Mouse (Mus musculus): ENCODE data around the gene Tlx3. TPM values are rescaled to one million over a fixed set of nuclear protein-coding genes. Genes with fewer than 3 reads are reported as not detected.

The Tlx3 gene
- polyA plus RNA-seq (2014; fragmentation: Nextera tagmentation; extraction: Ambion mirVana) = not detected in 2 replicates

DNA sequence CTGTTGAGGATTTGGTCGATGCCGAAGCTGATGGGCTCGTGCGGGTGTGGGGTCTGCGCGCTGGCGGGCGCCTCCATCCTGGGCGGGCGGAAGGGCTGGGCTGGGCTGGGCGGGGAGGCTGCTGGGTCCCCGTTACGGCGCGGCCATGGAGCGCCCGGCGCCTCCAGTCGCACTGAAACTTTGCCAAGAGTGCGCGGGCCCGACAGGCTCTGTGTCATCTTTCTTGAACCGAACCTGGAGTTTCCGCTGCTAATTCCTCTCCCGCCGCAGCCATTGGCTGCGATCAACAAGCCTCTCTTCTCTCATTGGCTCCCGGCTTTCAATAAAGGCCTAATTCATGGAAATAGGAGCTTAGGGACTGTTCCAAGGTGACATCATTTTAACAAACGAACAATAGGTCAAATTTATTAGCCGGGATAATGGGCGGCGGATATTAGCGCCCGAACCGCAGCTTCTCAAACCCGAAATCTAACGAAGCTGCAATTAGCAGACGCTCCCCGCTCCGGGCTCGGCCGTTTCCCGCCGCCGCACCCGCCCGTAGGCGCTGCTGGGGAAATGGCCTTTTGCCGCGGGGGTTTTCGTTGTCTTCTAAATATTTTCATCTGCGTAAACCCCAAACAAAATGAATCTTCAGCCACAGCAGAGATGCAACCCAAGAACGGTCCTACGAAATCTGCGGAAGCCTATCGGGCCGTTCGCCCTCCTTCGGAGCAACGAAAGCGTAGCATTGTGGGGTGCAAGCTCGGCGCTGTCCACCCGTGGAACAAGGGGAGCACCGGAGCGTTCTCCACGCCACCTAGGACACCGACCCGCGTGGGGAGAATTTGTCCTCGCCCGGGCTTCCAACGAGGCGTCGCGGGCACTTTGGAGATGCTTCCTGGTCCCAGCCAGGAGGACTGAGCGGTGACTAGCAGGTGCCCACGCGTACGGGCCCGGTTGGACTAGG is at the start of gene Tlx3:
Gene Tlx3, minus strand, starts transcription at position 207 of the 946 bp plus-strand sequence.
- Histone ChIP-seq H3K4me3 (ENCODE audit: low read depth, low read length) (peak within 1 kb of the TSS; percentile 35), H3K4me2 (peak within 1 kb of the TSS; percentile 56), H3K27me3 (replicated peaks; ENCODE audit: control insufficient read depth, insufficient read depth, low read length) (peaks cover 94% of the 10 kb centered on the region), H3K9me3 (ENCODE audit: control insufficient read depth, low read length) (no peaks in the 10 kb centered on the region), H3K9ac (ENCODE audit: low read depth, low read length) (no peak within 1 kb of the TSS), H3K27ac (ENCODE audit: low read depth, low read length) (no peak within 1 kb of the TSS), H3K36me3 (ENCODE audit: control insufficient read depth, insufficient read depth, low read length) (no peaks in the 10 kb centered on the region), H3K4me1 (replicated peaks; ENCODE audit: control insufficient read depth, insufficient read depth, low read length) (peaks cover 16% of the 10 kb centered on the region; the same call in 1 of the 2 replicates)
- 0 out of 2 replicates have a peak, but pooled peaks have one; percentile 22 for ATAC-seq (replicated peaks; ENCODE audit: low FRiP score)
- under 1% methylated on average over 79 of the region's 81 CpGs for WGBS
- peak; percentile 52 for DNase-seq (ENCODE audit: low spot score)

DNA sequence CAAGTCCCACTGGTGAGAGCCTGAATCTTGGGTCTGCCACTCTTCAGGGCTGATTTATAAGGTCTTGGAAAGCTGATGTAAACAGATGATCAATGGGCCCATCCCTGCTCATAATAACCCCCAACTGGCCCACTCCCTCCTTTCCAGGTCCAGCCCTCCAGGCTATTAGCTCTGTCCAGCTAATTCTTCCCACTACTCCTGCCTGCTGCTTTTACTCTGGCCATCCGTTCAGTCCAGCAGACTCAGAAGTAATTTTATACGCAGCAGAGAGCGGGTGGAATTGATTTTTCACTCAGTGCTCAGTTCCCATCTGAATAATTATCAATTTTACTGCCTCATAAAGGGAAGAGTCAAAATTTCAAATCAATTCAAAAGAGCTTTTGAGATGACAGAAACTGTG is 36.9 kb upstream of the Tlx3 start:
- H3K27me3 ChIP-seq (replicated peaks; ENCODE audit: control insufficient read depth, insufficient read depth, low read length) = no peaks in the 10 kb centered on the region
- no peaks in the 10 kb centered on the region for H3K4me1 ChIP-seq (replicated peaks; ENCODE audit: control insufficient read depth, insufficient read depth, low read length)
- H3K9me3 ChIP-seq (ENCODE audit: control insufficient read depth, low read length) = no peaks in the 10 kb centered on the region
- no peak overlapping the region for H3K4me2 ChIP-seq
- H3K4me3 ChIP-seq (ENCODE audit: low read depth, low read length) = no peak overlapping the region
- no peaks in the 10 kb centered on the region for H3K36me3 ChIP-seq (ENCODE audit: control insufficient read depth, insufficient read depth, low read length)
- no peak overlapping the region for H3K27ac ChIP-seq (ENCODE audit: low read depth, low read length)
- 86% methylated on average over 3 of the region's 3 CpGs for WGBS
- DNase-seq (ENCODE audit: low spot score) (no peak), ATAC-seq (replicated peaks; ENCODE audit: low FRiP score) (no peak)
- no peak overlapping the region for H3K9ac ChIP-seq (ENCODE audit: low read depth, low read length)

- ATAC-seq (replicated peaks; ENCODE audit: low FRiP score) (no peak), DNase-seq (ENCODE audit: low spot score) (no peak)
- no peaks in the 10 kb centered on the region for H3K9me3 ChIP-seq (ENCODE audit: control insufficient read depth, low read length)
- H3K4me2 ChIP-seq = no peak overlapping the region
- 67% methylated on average over 3 of the region's 3 CpGs for WGBS
- no peak overlapping the region for H3K27ac ChIP-seq (ENCODE audit: low read depth, low read length)
- no peaks in the 10 kb centered on the region for H3K4me1 ChIP-seq (replicated peaks; ENCODE audit: control insufficient read depth, insufficient read depth, low read length)
- no peak overlapping the region for H3K9ac ChIP-seq (ENCODE audit: low read depth, low read length)
- no peak overlapping the region for H3K4me3 ChIP-seq (ENCODE audit: low read depth, low read length)
- no peaks in the 10 kb centered on the region for H3K36me3 ChIP-seq (ENCODE audit: control insufficient read depth, insufficient read depth, low read length)
- H3K27me3 ChIP-seq (replicated peaks; ENCODE audit: control insufficient read depth, insufficient read depth, low read length) = no peaks in the 10 kb centered on the region
Measured at GRCm38 (mm10) chr11:33234134-33234533, 30.7 kb upstream of the Tlx3 start.

DNA sequence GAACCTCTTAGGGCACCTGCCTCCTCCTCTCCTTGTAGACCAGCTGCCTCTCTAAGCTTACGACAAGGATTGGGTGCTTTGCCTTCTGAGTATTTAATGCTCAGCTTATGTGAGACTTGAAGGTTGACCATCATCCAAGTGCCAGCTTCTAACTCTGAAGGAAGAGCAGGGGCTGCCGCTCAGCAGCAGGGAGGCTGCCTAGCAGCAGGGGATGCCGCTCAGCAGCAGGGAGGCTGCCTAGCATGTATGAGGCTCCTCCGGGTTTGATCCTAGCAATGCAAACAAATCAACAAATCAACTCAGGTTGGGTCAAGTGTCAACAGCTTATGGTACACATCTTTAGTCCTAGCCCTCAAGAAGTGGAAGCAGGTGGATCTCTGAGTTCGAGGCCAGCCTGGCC is 28.7 kb upstream of the Tlx3 start:
- ATAC-seq (replicated peaks; ENCODE audit: low FRiP score) = no peak
- 75% methylated on average over 5 of the region's 5 CpGs for WGBS

DNA sequence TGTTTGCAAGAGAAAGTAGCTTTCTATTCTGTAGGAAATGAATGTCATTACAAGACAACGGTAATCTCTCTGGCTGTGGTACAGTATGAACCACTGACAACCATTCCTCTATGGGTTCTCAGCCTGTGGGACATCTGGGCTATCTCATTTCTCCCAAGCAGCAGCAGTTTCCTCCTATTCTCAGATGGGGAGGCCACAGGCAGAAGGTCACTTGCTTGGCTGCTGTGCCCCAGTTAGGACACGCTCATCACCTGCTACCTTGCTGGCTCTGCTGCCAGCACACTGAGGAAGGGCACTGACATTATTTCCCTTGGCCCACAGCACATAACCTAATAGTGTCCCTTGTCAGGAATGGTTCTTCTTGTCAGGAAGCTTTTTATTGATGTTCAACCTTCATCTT is 24.8 kb upstream of the Tlx3 start:
- 80% methylated on average over 2 of the region's 2 CpGs for WGBS
- ATAC-seq (replicated peaks; ENCODE audit: low FRiP score) = no peak
- DNase-seq (ENCODE audit: low spot score) = no peak
- H3K9me3 ChIP-seq (ENCODE audit: control insufficient read depth, low read length) = no peaks in the 10 kb centered on the region
- no peaks in the 10 kb centered on the region for H3K27me3 ChIP-seq (replicated peaks; ENCODE audit: control insufficient read depth, insufficient read depth, low read length)
- H3K4me2 ChIP-seq = no peak overlapping the region
- no peak overlapping the region for H3K4me3 ChIP-seq (ENCODE audit: low read depth, low read length)
- no peaks in the 10 kb centered on the region for H3K4me1 ChIP-seq (replicated peaks; ENCODE audit: control insufficient read depth, insufficient read depth, low read length)
- no peaks in the 10 kb centered on the region for H3K36me3 ChIP-seq (ENCODE audit: control insufficient read depth, insufficient read depth, low read length)
- no peak overlapping the region for H3K9ac ChIP-seq (ENCODE audit: low read depth, low read length)
- H3K27ac ChIP-seq (ENCODE audit: low read depth, low read length) = no peak overlapping the region

More for the DNA sequence above, 28.7 kb upstream of the Tlx3 start:
- H3K4me2 ChIP-seq = no peak overlapping the region
- no peak for DNase-seq (ENCODE audit: low spot score)
- H3K4me1 ChIP-seq (replicated peaks; ENCODE audit: control insufficient read depth, insufficient read depth, low read length) = no peaks in the 10 kb centered on the region
- H3K9me3 ChIP-seq (ENCODE audit: control insufficient read depth, low read length) = no peaks in the 10 kb centered on the region
- no peaks in the 10 kb centered on the region for H3K27me3 ChIP-seq (replicated peaks; ENCODE audit: control insufficient read depth, insufficient read depth, low read length)
- no peaks in the 10 kb centered on the region for H3K36me3 ChIP-seq (ENCODE audit: control insufficient read depth, insufficient read depth, low read length)
- H3K4me3 ChIP-seq (ENCODE audit: low read depth, low read length) = no peak overlapping the region
- no peak overlapping the region for H3K9ac ChIP-seq (ENCODE audit: low read depth, low read length)
- no peak overlapping the region for H3K27ac ChIP-seq (ENCODE audit: low read depth, low read length)

GRCm38 (mm10) chr11:33226516-33226915 is 23.1 kb upstream of the Tlx3 start:
- Histone ChIP-seq H3K4me2 (no peak overlapping the region), H3K4me3 (ENCODE audit: low read depth, low read length) (no peak overlapping the region), H3K27me3 (replicated peaks; ENCODE audit: control insufficient read depth, insufficient read depth, low read length) (no peaks in the 10 kb centered on the region), H3K4me1 (replicated peaks; ENCODE audit: control insufficient read depth, insufficient read depth, low read length) (no peaks in the 10 kb centered on the region; the same call in 1 of the 2 replicates), H3K9ac (ENCODE audit: low read depth, low read length) (no peak overlapping the region), H3K36me3 (ENCODE audit: control insufficient read depth, insufficient read depth, low read length) (no peaks in the 10 kb centered on the region), H3K9me3 (ENCODE audit: control insufficient read depth, low read length) (no peaks in the 10 kb centered on the region), H3K27ac (ENCODE audit: low read depth, low read length) (no peak overlapping the region)
- ATAC-seq (replicated peaks; ENCODE audit: low FRiP score) (no peak), DNase-seq (ENCODE audit: low spot score) (no peak)
- 82% methylated on average over 8 of the region's 8 CpGs for WGBS

GRCm38 (mm10) chr11:33221566-33222365 is 18.4 kb upstream of the Tlx3 start:
- Histone ChIP-seq H3K4me3 (ENCODE audit: low read depth, low read length) (no peak overlapping the region), H3K9me3 (ENCODE audit: control insufficient read depth, low read length) (no peaks in the 10 kb centered on the region), H3K4me1 (replicated peaks; ENCODE audit: control insufficient read depth, insufficient read depth, low read length) (no peaks in the 10 kb centered on the region; the same call in 1 of the 2 replicates), H3K27me3 (replicated peaks; ENCODE audit: control insufficient read depth, insufficient read depth, low read length) (no peaks in the 10 kb centered on the region), H3K36me3 (ENCODE audit: control insufficient read depth, insufficient read depth, low read length) (no peaks in the 10 kb centered on the region), H3K4me2 (no peak overlapping the region), H3K27ac (ENCODE audit: low read depth, low read length) (no peak overlapping the region), H3K9ac (ENCODE audit: low read depth, low read length) (no peak overlapping the region)
- WGBS = 67% methylated on average over 11 of the region's 11 CpGs
- ATAC-seq (replicated peaks; ENCODE audit: low FRiP score) = no peak
- no peak for DNase-seq (ENCODE audit: low spot score)

- Histone ChIP-seq H3K4me3 (ENCODE audit: low read depth, low read length) (no peak overlapping the region), H3K9ac (ENCODE audit: low read depth, low read length) (no peak overlapping the region), H3K27ac (ENCODE audit: low read depth, low read length) (no peak overlapping the region), H3K9me3 (ENCODE audit: control insufficient read depth, low read length) (no peaks in the 10 kb centered on the region), H3K36me3 (ENCODE audit: control insufficient read depth, insufficient read depth, low read length) (no peaks in the 10 kb centered on the region), H3K4me1 (replicated peaks; ENCODE audit: control insufficient read depth, insufficient read depth, low read length) (no peaks in the 10 kb centered on the region; the same call in 1 of the 2 replicates), H3K4me2 (no peak overlapping the region), H3K27me3 (replicated peaks; ENCODE audit: control insufficient read depth, insufficient read depth, low read length) (no peaks in the 10 kb centered on the region)
- ATAC-seq (replicated peaks; ENCODE audit: low FRiP score) = no peak
- DNase-seq (ENCODE audit: low spot score) = no peak
- WGBS = 83% methylated on average over 7 of the region's 7 CpGs
Measured at GRCm38 (mm10) chr11:33220763-33221162, 17.4 kb upstream of the Tlx3 start.
